Mouse (Mus musculus) olfactory bulb, adult 2 months (tissue): ENCODE results near the gene Slc9a2. TPM values are rescaled to one million over a fixed set of nuclear protein-coding genes. Genes with fewer than 3 reads are reported as not detected.

Source experiments
- H3K27ac ChIP-seq: fragments of 200-500 bp; 2 replicates; pipeline ENCODE4 v1.5.1; 2012; ENCODE audit warnings: low read depth, low read length; ENCODE audit not compliant: insufficient read depth
- H3K4me1 ChIP-seq: fragments of 200-500 bp; 2 replicates; pipeline ENCODE4 v1.6.1; 2012; ENCODE audit warnings: low read length; ENCODE audit not compliant: control insufficient read depth, insufficient read depth
- H3K4me3 ChIP-seq: fragments of 200-500 bp; 2 replicates; pipeline ENCODE4 v1.5.1; 2012; ENCODE audit warnings: mild to moderate bottlenecking, low read depth, low read length, moderate library complexity; ENCODE audit not compliant: insufficient read depth
- CTCF ChIP-seq: fragments of 200-500 bp; IDR thresholded peaks from 2 replicates; pipeline ENCODE4 v1.5.1; 2012; ENCODE audit warnings: low read depth, mild to moderate bottlenecking, low read length, moderate library complexity; ENCODE audit not compliant: insufficient read depth
- POLR2A ChIP-seq: fragments of 200-500 bp; IDR thresholded peaks from 2 replicates; pipeline ENCODE4 v1.6.1; 2012; ENCODE audit warnings: mild to moderate bottlenecking, low read depth, low read length, moderate library complexity; ENCODE audit not compliant: insufficient read depth
- WGBS: fragments of 180-500 bp; shearing (Covaris S2); methylation state at CpG from one replicate; pipeline ENCODE4 v1.1.7; 2018; 5-methylcytosine and 5-hydroxymethylcytosine counted together
- polyA plus RNA-seq: library from polyadenylated mRNA; stranded (reverse); fragments of >200 nt; gene quantifications from 2 replicates; pipeline ENCODE4 v1.2.4, GENCODE M21; 2012; ENCODE audit warnings: low replicate concordance; ENCODE audit not compliant: missing spikeins, insufficient read depth, insufficient read length

Gene Slc9a2
- polyA plus RNA-seq, 1 experiment, result not detected

- WGBS, result 72% methylated on average over 5 of the region's 5 CpGs
- Histone ChIP-seq H3K27ac (no peak overlapping the region), H3K4me1 (no peaks in the 10 kb centered on the region), H3K4me3 (no peak overlapping the region)
- no peak for TF ChIP-seq POLR2A
- TF ChIP-seq CTCF, result no peak
These were observed 65.7 kb downstream of the Slc9a2 start for GRCm38 (mm10) chr1:40746089-40746488.

DNA sequence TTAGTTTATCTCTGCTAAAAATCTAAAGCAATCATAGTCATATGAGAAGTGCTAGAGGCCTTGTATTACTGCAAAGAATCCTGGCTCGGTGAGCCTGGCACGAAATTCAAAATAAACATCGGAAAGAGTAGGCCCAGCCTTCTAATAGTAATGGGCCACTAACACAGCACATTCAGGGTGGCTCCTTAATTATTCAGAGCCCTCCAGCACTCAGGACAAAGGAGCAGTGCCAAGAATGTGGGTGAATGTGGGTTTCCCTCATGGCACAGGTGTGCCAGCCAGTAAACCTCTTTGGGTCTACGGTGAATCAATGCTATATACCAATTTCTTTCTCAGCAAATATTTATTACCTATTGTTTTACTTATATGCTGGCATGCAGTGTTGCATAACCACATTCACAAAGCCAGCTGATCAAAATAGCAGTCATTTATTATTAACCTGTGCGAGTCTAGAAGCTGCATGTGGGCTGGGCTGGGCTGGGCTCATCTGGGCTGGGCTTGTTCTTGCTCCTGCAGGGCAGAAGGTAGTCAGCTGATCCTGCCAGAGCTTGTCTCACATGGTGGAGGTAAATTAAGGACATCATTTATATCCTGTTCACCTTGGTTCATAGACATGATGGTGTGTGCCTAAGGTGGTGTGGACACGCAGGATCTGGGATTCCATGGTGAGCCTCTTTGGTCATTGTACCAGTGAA, 79.5 kb downstream of the Slc9a2 start:
- no peaks in the 10 kb centered on the region for H3K4me1 ChIP-seq
- TF ChIP-seq CTCF, result no peak
- TF ChIP-seq POLR2A, result no peak
- no peak overlapping the region for H3K4me3 ChIP-seq
- no peak overlapping the region for H3K27ac ChIP-seq
- 87% methylated on average over 6 of the region's 6 CpGs for WGBS

DNA sequence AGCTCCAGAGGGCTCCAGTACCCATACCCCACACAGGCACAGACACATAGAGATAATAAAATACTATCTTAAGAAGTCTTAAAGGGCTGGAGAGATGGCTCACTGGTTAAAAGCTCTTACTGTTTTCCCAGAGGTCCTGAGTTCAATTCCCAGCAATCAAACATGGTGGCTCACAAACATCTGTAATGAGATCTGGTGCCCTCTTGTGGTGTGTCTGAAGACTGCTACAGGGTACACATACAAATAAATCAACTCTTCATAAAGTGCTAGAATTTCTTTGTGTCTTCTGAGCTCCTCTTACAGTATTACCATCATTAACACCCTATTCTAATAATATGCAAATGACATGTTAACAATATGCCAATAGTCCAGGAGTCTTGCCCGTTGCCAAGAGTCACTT, 83.7 kb downstream of the Slc9a2 start:
- Histone ChIP-seq H3K4me3 (no peak overlapping the region), H3K4me1 (no peaks in the 10 kb centered on the region), H3K27ac (no peak overlapping the region)
- no peak for TF ChIP-seq POLR2A
- no peak for TF ChIP-seq CTCF
- WGBS, result 38% methylated on average over 1 of the region's 1 CpGs

DNA sequence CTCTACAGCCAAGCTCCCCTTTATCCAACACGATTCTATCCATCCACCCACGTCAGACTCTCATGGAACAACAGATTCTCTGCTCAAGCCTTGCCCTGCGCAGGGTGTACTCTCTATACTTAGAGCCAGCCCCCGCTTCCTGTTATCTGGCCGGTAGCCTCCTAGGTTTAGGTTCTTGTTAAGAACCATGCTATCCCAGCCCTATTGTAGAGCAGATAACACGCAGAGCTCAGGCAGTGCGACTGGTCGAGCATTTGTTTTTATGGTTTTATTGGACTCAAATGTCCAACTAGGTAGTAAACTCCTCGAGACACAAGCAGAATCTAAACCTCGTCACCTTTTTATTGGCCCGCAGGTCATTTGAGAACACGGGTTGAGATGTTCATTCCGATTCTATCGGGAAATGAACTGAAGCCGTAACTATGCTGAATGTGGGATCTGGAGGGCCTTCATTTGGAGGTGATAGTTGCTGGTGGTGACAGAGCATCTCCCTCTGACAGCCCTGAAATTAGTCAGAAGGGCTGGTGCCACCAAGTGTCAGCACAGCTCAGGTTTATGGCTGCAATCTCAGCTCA, 84.4 kb downstream of the Slc9a2 start:
- Histone ChIP-seq H3K4me1 (no peaks in the 10 kb centered on the region), H3K27ac (no peak overlapping the region), H3K4me3 (no peak overlapping the region)
- WGBS, result 91% methylated on average over 15 of the region's 15 CpGs
- no peak for TF ChIP-seq CTCF
- TF ChIP-seq POLR2A, result no peak

GRCm38 (mm10) chr1:40765521-40765920, 85.1 kb downstream of the Slc9a2 start:
- Histone ChIP-seq H3K4me1 (no peaks in the 10 kb centered on the region), H3K4me3 (no peak overlapping the region), H3K27ac (no peak overlapping the region)
- TF ChIP-seq POLR2A (no peak), CTCF (no peak)
- WGBS, result 93% methylated on average over 12 of the region's 12 CpGs

GRCm38 (mm10) chr1:40767588-40767987, 87.2 kb downstream of the Slc9a2 start:
- H3K27ac ChIP-seq, result no peak overlapping the region
- no peaks in the 10 kb centered on the region for H3K4me1 ChIP-seq
- no peak for TF ChIP-seq POLR2A
- no peak for TF ChIP-seq CTCF
- H3K4me3 ChIP-seq, result no peak overlapping the region
- WGBS, result 93% methylated on average over 18 of the region's 18 CpGs

DNA sequence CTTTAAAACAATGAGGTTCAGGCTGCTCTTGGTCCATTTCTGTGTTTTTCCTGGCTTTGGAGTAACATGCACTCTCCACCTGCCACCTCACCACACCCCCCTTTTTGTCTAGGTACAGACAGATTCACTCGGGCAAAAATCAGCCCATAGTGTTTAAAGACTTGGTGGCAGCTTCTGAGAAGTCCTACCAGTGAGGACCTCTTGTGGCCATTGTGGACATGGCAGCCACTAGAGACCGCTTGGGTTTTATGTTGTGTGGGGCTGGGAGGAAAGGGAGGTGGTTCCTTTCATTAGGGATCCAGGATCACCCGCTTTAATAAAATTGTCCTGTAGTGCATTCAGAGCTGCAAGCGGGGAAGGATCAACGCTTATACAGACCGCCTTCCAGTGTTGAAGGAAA, 88.2 kb downstream of the Slc9a2 start:
- no peak for TF ChIP-seq POLR2A
- TF ChIP-seq CTCF, result no peak
- Histone ChIP-seq H3K27ac (no peak overlapping the region), H3K4me3 (no peak overlapping the region), H3K4me1 (no peaks in the 10 kb centered on the region)
- 38% methylated on average over 6 of the region's 6 CpGs for WGBS

- 57% methylated on average over 4 of the region's 4 CpGs for WGBS
- no peaks in the 10 kb centered on the region for H3K4me1 ChIP-seq
- no peak for TF ChIP-seq CTCF
- TF ChIP-seq POLR2A, result no peak
- H3K27ac ChIP-seq, result no peak overlapping the region
- no peak overlapping the region for H3K4me3 ChIP-seq
These were observed 89.0 kb downstream of the Slc9a2 start for GRCm38 (mm10) chr1:40769331-40769894.

DNA sequence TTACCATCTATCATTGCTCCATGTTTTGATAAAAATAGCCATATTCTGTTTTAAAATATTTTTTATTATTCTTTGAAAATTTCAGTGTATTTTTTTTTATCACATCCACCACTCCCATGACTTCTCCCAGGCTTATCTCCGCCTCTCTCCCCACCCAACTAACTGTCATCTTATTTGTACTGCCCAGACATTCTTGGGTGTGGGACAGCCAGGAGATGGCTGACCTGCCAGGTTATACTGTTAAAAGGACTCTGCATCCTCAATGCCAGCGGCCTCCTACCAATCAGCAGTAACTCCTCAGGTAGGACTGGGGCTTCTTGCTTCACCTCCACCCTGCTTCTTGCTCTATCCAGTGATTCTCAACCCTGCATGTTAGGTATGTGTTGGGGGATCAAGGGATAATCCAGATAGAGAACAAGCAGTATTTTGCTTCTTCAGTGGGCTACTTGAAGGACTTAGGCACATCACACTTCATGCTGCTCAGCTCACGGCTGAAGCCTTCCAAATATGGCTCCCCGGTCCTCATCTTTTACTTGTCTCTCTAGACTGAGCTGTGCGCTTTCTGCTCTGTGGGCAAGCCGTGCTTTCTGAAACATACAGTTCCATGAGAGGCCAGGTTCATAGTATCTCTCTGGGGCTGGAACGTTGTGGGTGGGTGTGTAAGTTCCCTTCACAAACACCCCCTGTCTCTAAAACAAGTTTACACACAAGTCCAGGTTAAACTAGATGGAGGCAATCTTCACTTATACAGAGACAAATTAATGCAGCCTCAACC, 91.0 kb downstream of the Slc9a2 start:
- Histone ChIP-seq H3K4me3 (no peak overlapping the region), H3K27ac (no peak overlapping the region), H3K4me1 (no peaks in the 10 kb centered on the region)
- TF ChIP-seq POLR2A (no peak), CTCF (no peak)
- 93% methylated on average over 7 of the region's 7 CpGs for WGBS
